Mouse (Mus musculus) T-helper 1 cell (primary cell): Measurements from ENCODE around the gene Pde2a.

Source experiments
- in situ Hi-C: fragments of 300-600 bp; cut with MboI, MseI; formaldehyde crosslinking; loops from one replicate; pipeline ENCODE4 v1.15.1; 2025; ENCODE audit warnings: high pct_unique_total_duplicates

Pde2a gene

GRCm38 (mm10) chr7:101453296-101453695 is 31.8 kb downstream of the Pde2a start:
- in situ Hi-C loops: no loop called here

- in situ Hi-C loops: no loop called here
Measured at GRCm38 (mm10) chr7:101453725-101454124, 32.2 kb downstream of the Pde2a start.

GRCm38 (mm10) chr7:101454479-101454878 is 33.0 kb downstream of the Pde2a start:
- in situ Hi-C loops: no loop called here

- in situ Hi-C loops: no loop called here
Measured at GRCm38 (mm10) chr7:101455141-101455540, 33.6 kb downstream of the Pde2a start.

- in situ Hi-C loops: no loop called here
Measured at GRCm38 (mm10) chr7:101456318-101456717, 34.8 kb downstream of the Pde2a start.

GRCm38 (mm10) chr7:101456789-101457188 is 35.3 kb downstream of the Pde2a start:
- in situ Hi-C loops: no loop called here

- in situ Hi-C loops: no loop called here
Measured at GRCm38 (mm10) chr7:101457283-101457682, 35.8 kb downstream of the Pde2a start.

GRCm38 (mm10) chr7:101457801-101458200 is 36.3 kb downstream of the Pde2a start:
- in situ Hi-C loops: no loop called here

GRCm38 (mm10) chr7:101458278-101458781 is 36.8 kb downstream of the Pde2a start:
- in situ Hi-C loops: no loop called here

GRCm38 (mm10) chr7:101459305-101459813 is 37.9 kb downstream of the Pde2a start:
- in situ Hi-C loops: no loop called here

- in situ Hi-C loops: no loop called here
Measured at GRCm38 (mm10) chr7:101459923-101460607, 38.6 kb downstream of the Pde2a start.

GRCm38 (mm10) chr7:101460608-101460957 is 39.1 kb downstream of the Pde2a start:
- in situ Hi-C loops: no loop called here

GRCm38 (mm10) chr7:101461571-101461970 is 40.1 kb downstream of the Pde2a start:
- in situ Hi-C loops: no loop called here

GRCm38 (mm10) chr7:101462327-101463068 is 41.0 kb downstream of the Pde2a start:
- in situ Hi-C loops: no loop called here

GRCm38 (mm10) chr7:101463665-101464271 is 42.3 kb downstream of the Pde2a start:
- in situ Hi-C loops: no loop called here

GRCm38 (mm10) chr7:101464927-101465326 is 43.4 kb downstream of the Pde2a start:
- in situ Hi-C loops: no loop called here

GRCm38 (mm10) chr7:101465392-101465791 is 43.9 kb downstream of the Pde2a start:
- in situ Hi-C loops: no loop called here

GRCm38 (mm10) chr7:101465850-101466580 is 44.5 kb downstream of the Pde2a start:
- in situ Hi-C loops: no loop called here

GRCm38 (mm10) chr7:101466581-101467081 is 45.1 kb downstream of the Pde2a start:
- in situ Hi-C loops: no loop called here

GRCm38 (mm10) chr7:101471423-101471822 is 49.9 kb downstream of the Pde2a start:
- in situ Hi-C loops: no loop called here

GRCm38 (mm10) chr7:101471968-101472480 is 50.5 kb downstream of the Pde2a start:
- in situ Hi-C loops: no loop called here
